Mouse (Mus musculus) spleen, postnatal 14 days (tissue): ENCODE measurements around the gene Cckbr.

Experiments used
- DNase-seq, 2 experiments: peaks; one replicate each; pipeline ENCODE4 v3.0.0; 2021 to 2022; ENCODE audit warnings: low spot score in 2 of 2

Cckbr gene

GRCm38 (mm10) chr7:105425424-105426043, at the start of gene Cckbr:
Gene Cckbr (plus strand): TSS chr7:105425731.
- DNase-seq: no peak

GRCm38 (mm10) chr7:105380329-105380728, 45.2 kb upstream of the Cckbr start:
- DNase-seq: no peak

GRCm38 (mm10) chr7:105387696-105388095, 37.8 kb upstream of the Cckbr start:
- no peak for DNase-seq

GRCm38 (mm10) chr7:105390236-105390635, 35.3 kb upstream of the Cckbr start:
- DNase-seq: no peak

- no peak for DNase-seq
Measured at GRCm38 (mm10) chr7:105394606-105395005, 30.9 kb upstream of the Cckbr start.

GRCm38 (mm10) chr7:105395131-105395820, 30.3 kb upstream of the Cckbr start:
- DNase-seq: no peak

- no peak for DNase-seq
Measured at GRCm38 (mm10) chr7:105396126-105396525, 29.4 kb upstream of the Cckbr start.

GRCm38 (mm10) chr7:105399058-105399934, 26.2 kb upstream of the Cckbr start:
- peak in 1 of 2 experiments; percentile 8 for DNase-seq

GRCm38 (mm10) chr7:105399935-105400624, 25.5 kb upstream of the Cckbr start, which contains the start of gene Fam160a2:
Gene Fam160a2 (minus strand): TSS chr7:105400054.
- DNase-seq: peak; percentile 98

GRCm38 (mm10) chr7:105404268-105404667, 21.3 kb upstream of the Cckbr start, which contains the start of gene Cnga4:
Gene Cnga4 (plus strand): TSS chr7:105404568.
- DNase-seq: no peak

GRCm38 (mm10) chr7:105406322-105406721, 19.2 kb upstream of the Cckbr start:
- DNase-seq: no peak

GRCm38 (mm10) chr7:105411874-105412632, 13.5 kb upstream of the Cckbr start:
- DNase-seq: peak; percentile 31 to 60

GRCm38 (mm10) chr7:105414385-105414784, 11.1 kb upstream of the Cckbr start:
- no peak for DNase-seq

GRCm38 (mm10) chr7:105416529-105416928, 9.0 kb upstream of the Cckbr start:
- no peak for DNase-seq

GRCm38 (mm10) chr7:105418106-105418505, 7.4 kb upstream of the Cckbr start:
- DNase-seq: no peak

- no peak for DNase-seq
Measured at GRCm38 (mm10) chr7:105420903-105421302, 4.6 kb upstream of the Cckbr start.

GRCm38 (mm10) chr7:105424368-105424767, 1.2 kb upstream of the Cckbr start:
- no peak for DNase-seq

GRCm38 (mm10) chr7:105426051-105426450, 520 bp downstream of the Cckbr start:
- DNase-seq: no peak

GRCm38 (mm10) chr7:105432058-105432457, 6.5 kb downstream of the Cckbr start:
- DNase-seq: no peak

- DNase-seq: no peak
Measured at GRCm38 (mm10) chr7:105433859-105434258, 8.3 kb downstream of the Cckbr start.

- DNase-seq: peak in 1 of 2 experiments; percentile 1
Measured at GRCm38 (mm10) chr7:105434798-105435197, 9.3 kb downstream of the Cckbr start.
